Mouse (Mus musculus): ENCODE data around the gene Apol9b.

DNA sequence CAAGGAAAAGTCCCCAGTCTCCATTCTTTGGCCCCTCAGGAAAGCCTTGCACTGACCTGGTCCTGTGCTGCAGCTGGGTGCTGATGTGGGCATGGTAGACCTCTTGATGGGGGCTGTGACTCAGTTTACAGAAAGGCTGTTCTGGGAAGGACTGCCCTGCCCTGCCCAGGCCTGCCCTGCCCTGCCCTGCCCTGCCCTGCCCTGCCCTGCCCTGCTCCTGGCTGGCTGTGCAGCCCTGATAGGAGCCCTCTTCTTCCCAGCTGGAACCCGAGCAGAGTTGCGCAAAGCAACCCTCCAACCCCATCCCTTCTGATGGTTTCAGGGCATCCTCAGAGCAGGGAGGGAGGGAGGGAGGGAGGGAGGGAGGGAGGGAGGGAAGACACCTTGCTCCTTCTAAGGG, 26.3 kb downstream of the Apol9b start:
- TF ChIP-seq CTCF (IDR thresholded peaks at IDR 0.05; ENCODE audit: insufficient read depth, low read length) (no peak), POLR2A (IDR thresholded peaks at IDR 0.05; ENCODE audit: borderline replicate concordance, extremely low read depth, low read depth, low read length) (no peak)

Measured in lung, adult 2 months (tissue).